Mouse (Mus musculus) MEL (cell line): ENCODE data around the gene Tmem145. TPM values are rescaled to one million over a fixed set of nuclear protein-coding genes. Genes with fewer than 3 reads are reported as not detected.

Experiments
- DNase-seq: peaks from one replicate; pipeline ENCODE4 v3.0.0; 2011; ENCODE audit warnings: low read depth, low spot score
- H3K27ac ChIP-seq: 2 replicates; pipeline ENCODE4 v1.5.1; 2012; ENCODE audit warnings: low read depth, mild to moderate bottlenecking, control low read depth, low read length, moderate library complexity; ENCODE audit not compliant: control insufficient read depth
- H3K27me3 ChIP-seq, 2 experiments: fragments of 150-350 bp in 1 of 2; sonication (generic) in 1 of 2; 2 replicates each; pipeline ENCODE4 v1.6.1; 2012; ENCODE audit warnings: low read length in 2 of 2, mild to moderate bottlenecking in 2 of 2, improper control_type of control experiment in 1 of 2, moderate library complexity in 1 of 2; ENCODE audit not compliant: insufficient read depth in 2 of 2, control insufficient read depth in 1 of 2
- H3K36me3 ChIP-seq, 2 experiments: 2 replicates each; pipeline ENCODE4 v1.6.1; 2012 to 2014; ENCODE audit warnings: low read length in 2 of 2, improper control_type of control experiment in 1 of 2, inconsistent platforms in 1 of 2, mild to moderate bottlenecking in 1 of 2; ENCODE audit not compliant: insufficient read depth in 2 of 2, control insufficient read depth in 1 of 2
- H3K4me1 ChIP-seq, 2 experiments: fragments of 150-350 bp in 1 of 2; sonication (generic) in 1 of 2; 2 replicates each; pipeline ENCODE4 v1.6.1; 2012; ENCODE audit warnings: low read length in 2 of 2, improper control_type of control experiment in 1 of 2, mild to moderate bottlenecking in 1 of 2; ENCODE audit not compliant: insufficient read depth in 2 of 2, control insufficient read depth in 1 of 2
- H3K4me3 ChIP-seq, 2 experiments: fragments of 150-350 bp in 1 of 2; sonication (generic) in 1 of 2; 2 replicates each; pipeline ENCODE4 v1.5.1; 2012; ENCODE audit warnings: low read depth in 2 of 2, low read length in 2 of 2, mild to moderate bottlenecking in 2 of 2, moderate library complexity in 2 of 2, control low read depth in 1 of 2, improper control_type of control experiment in 1 of 2; ENCODE audit not compliant: control insufficient read depth in 1 of 2, insufficient read depth in 1 of 2
- H3K79me2 ChIP-seq: 2 replicates; pipeline ENCODE4 v1.6.1; 2012; ENCODE audit warnings: mild to moderate bottlenecking, low read length, moderate library complexity; ENCODE audit not compliant: control insufficient read depth, poor library complexity, insufficient read depth
- H3K9ac ChIP-seq: 2 replicates; pipeline ENCODE4 v1.6.1; 2012; ENCODE audit warnings: low read depth, mild to moderate bottlenecking, control low read depth, low read length, moderate library complexity; ENCODE audit not compliant: control insufficient read depth, poor library complexity, severe bottlenecking
- H3K9me3 ChIP-seq: fragments of 150-350 bp; sonication (generic); replicated peaks from 2 replicates; pipeline ENCODE4 v1.6.1; 2012; ENCODE audit warnings: mild to moderate bottlenecking, low read length, improper control_type of control experiment, moderate library complexity; ENCODE audit not compliant: insufficient read depth
- BHLHE40 ChIP-seq: IDR thresholded peaks from 2 replicates; pipeline ENCODE4 v1.6.1; 2012; ENCODE audit warnings: low read depth, mild to moderate bottlenecking, inconsistent platforms, low read length, improper control_type of control experiment, borderline replicate concordance
- EP300 ChIP-seq, 2 experiments: IDR thresholded peaks; 2 replicates each; pipeline ENCODE4 v1.6.1; 2011; ENCODE audit warnings: improper control_type of control experiment in 2 of 2, low read length in 2 of 2, low read depth in 1 of 2, mild to moderate bottlenecking in 1 of 2
- ETS1 ChIP-seq: IDR thresholded peaks from 2 replicates; pipeline ENCODE4 v1.6.1; 2012; ENCODE audit warnings: low read depth, mild to moderate bottlenecking, inconsistent platforms, low read length, improper control_type of control experiment, moderate library complexity
- HCFC1 ChIP-seq: IDR thresholded peaks from 2 replicates; pipeline ENCODE4 v1.6.1; 2012; ENCODE audit warnings: low read depth, mild to moderate bottlenecking, inconsistent platforms, low read length, improper control_type of control experiment, moderate library complexity
- JUND ChIP-seq: IDR thresholded peaks from 2 replicates; pipeline ENCODE4 v1.6.1; 2011; ENCODE audit warnings: low read depth, mild to moderate bottlenecking, improper control_type of control experiment, low read length
- MAX ChIP-seq: IDR thresholded peaks from 2 replicates; pipeline ENCODE4 v1.6.1; 2011; ENCODE audit warnings: low read length, improper control_type of control experiment
- MAZ ChIP-seq: IDR thresholded peaks from 2 replicates; pipeline ENCODE4 v1.6.1; 2012; ENCODE audit warnings: low read depth, mild to moderate bottlenecking, inconsistent platforms, low read length, improper control_type of control experiment
- MEF2A ChIP-seq: IDR thresholded peaks from 2 replicates; pipeline ENCODE4 v1.6.1; 2014; ENCODE audit warnings: low read depth, mild to moderate bottlenecking, inconsistent platforms, low read length, improper control_type of control experiment; ENCODE audit not compliant: poor library complexity, insufficient replicate concordance, severe bottlenecking; ENCODE audit errors: extremely low read depth
- MXI1 ChIP-seq: IDR thresholded peaks from 2 replicates; pipeline ENCODE4 v1.6.1; 2011; ENCODE audit warnings: mild to moderate bottlenecking, low read depth, low read length, improper control_type of control experiment
- MYB ChIP-seq: IDR thresholded peaks from 2 replicates; pipeline ENCODE4 v1.6.1; 2011; ENCODE audit warnings: mild to moderate bottlenecking, low read depth, low read length, improper control_type of control experiment
- MYC ChIP-seq: IDR thresholded peaks from 2 replicates; pipeline ENCODE4 v1.6.1; 2011; ENCODE audit warnings: low read depth, mild to moderate bottlenecking, low read length, improper control_type of control experiment, moderate library complexity
- NELFE ChIP-seq: IDR thresholded peaks from 2 replicates; pipeline ENCODE4 v1.6.1; 2011; ENCODE audit warnings: low read depth, low read length, improper control_type of control experiment
- POLR2A ChIP-seq, 2 experiments: IDR thresholded peaks; 2 replicates each; pipeline ENCODE4 v1.6.1; 2011 to 2012; ENCODE audit warnings: low read length in 2 of 2, mild to moderate bottlenecking in 2 of 2, control low read depth in 1 of 2, improper control_type of control experiment in 1 of 2, low read depth in 1 of 2, moderate library complexity in 1 of 2; ENCODE audit not compliant: control insufficient read depth in 1 of 2, insufficient read depth in 1 of 2, poor library complexity in 1 of 2
- RCOR1 ChIP-seq: IDR thresholded peaks from 2 replicates; pipeline ENCODE4 v1.6.1; 2012; ENCODE audit warnings: low read depth, mild to moderate bottlenecking, inconsistent platforms, low read length, improper control_type of control experiment
- SIN3A ChIP-seq: IDR thresholded peaks from 2 replicates; pipeline ENCODE4 v1.6.1; 2012; ENCODE audit warnings: low read length, improper control_type of control experiment, inconsistent platforms
- TAL1 ChIP-seq: IDR thresholded peaks from 2 replicates; pipeline ENCODE4 v1.6.1; 2012; ENCODE audit warnings: mild to moderate bottlenecking, inconsistent platforms, low read length, moderate library complexity, mixed read lengths
- TBP ChIP-seq: IDR thresholded peaks from 2 replicates; pipeline ENCODE4 v1.8.0; 2011; ENCODE audit warnings: low read depth, low read length, improper control_type of control experiment
- TCF12 ChIP-seq: IDR thresholded peaks from 2 replicates; pipeline ENCODE4 v1.6.1; 2014; ENCODE audit warnings: low read depth, mild to moderate bottlenecking, inconsistent platforms, low read length, improper control_type of control experiment, moderate library complexity
- UBTF ChIP-seq: IDR thresholded peaks from 2 replicates; pipeline ENCODE4 v1.6.1; 2012; ENCODE audit warnings: low read depth, mild to moderate bottlenecking, inconsistent platforms, low read length, improper control_type of control experiment, moderate library complexity, borderline replicate concordance; ENCODE audit not compliant: insufficient read depth
- ZC3H11A ChIP-seq: IDR thresholded peaks from 2 replicates; pipeline ENCODE4 v1.6.1; 2012; ENCODE audit warnings: low read depth, mild to moderate bottlenecking, inconsistent platforms, low read length, improper control_type of control experiment
- ZNF384 ChIP-seq: IDR thresholded peaks from 2 replicates; pipeline ENCODE4 v1.6.1; 2012; ENCODE audit warnings: low read depth, mild to moderate bottlenecking, inconsistent platforms, low read length, improper control_type of control experiment
- polyA plus RNA-seq, 2 experiments: library from polyadenylated mRNA; stranded (reverse) in 1 of 2; unstranded in 1 of 2; fragments of >175 nt in 1 of 2; fragments of >200 nt in 1 of 2; gene quantifications; 2 replicates each; pipeline versions ENCODE4 v1.2.1 to v1.2.4; 2012; ENCODE audit warnings: low replicate concordance in 2 of 2, low read depth in 1 of 2; ENCODE audit not compliant: insufficient read length in 2 of 2, insufficient read depth in 1 of 2, missing spikeins in 1 of 2
- total RNA-seq: library from RNA; depleted of rRNA; stranded (reverse); fragments of 300-350 nt; gene quantifications from 2 replicates; pipeline ENCODE4 v1.2.3, GENCODE M21; 2012

The Tmem145 gene
- total and polyA plus RNA-seq, 3 experiments: not detected

DNA sequence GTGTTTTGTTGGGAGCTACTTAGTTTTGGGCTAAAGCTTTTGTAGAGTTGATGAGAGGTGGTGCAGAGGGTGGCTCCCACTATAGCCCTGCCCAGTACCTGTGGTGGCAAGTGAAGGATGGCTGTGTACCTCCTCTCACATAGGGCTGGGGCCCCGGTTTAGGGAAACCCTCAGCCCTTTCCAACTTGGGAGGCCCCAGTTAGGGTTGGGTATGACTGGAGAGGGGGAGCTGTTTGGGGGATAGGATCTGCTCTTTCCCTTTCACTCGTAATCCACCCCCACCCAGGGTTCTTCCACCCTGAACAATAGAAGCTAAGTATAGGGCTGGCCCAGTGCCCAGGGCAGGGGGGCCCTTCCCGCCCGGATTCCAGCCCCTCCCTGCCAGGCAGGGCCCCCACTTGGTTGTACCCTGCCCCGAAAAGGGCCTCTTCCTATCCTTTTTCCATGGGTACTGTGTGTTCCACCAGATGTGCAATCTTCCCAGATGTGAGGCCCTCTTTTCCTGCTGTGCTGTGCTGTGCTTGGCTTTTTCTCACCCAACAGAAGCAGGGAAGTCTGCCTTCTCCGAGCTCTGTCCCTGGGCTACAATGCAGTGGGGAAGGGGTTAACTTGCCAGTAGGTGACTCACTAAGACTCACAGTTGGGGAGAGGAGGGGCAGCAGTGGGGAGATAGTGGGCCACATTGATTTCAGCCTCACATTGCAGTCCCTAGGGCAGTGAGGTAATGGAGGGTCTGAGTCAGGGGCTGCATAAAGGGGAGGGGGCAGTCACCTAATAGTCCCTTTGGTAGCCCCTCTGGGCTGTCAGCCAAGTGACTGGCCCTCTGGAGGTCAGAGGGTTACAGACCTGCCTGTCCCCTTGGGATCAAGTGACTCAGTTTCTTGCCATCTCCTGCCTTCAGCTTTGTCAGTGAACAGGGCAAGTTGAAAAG lies 25.8 kb upstream of the Tmem145 start:
- Histone ChIP-seq H3K4me3 (peak overlapping the region; percentile 42 to 44), H3K79me2 (peaks cover 35% of the 10 kb centered on the region), H3K36me3 (peaks cover 0 to 47% of the 10 kb centered on the region in 2 experiments; a peak in 3 of 4 replicates), H3K27ac (peak overlapping the region; percentile 94), H3K4me1 (peaks cover 26 to 50% of the 10 kb centered on the region in 2 experiments), H3K9ac (peak overlapping the region; percentile 66), H3K9me3 (no peaks in the 10 kb centered on the region), H3K27me3 (no peaks in the 10 kb centered on the region)
- DNase-seq: peak; percentile 92
- TF ChIP-seq TAL1 (peak; percentile 41), MYB (0 out of 2 replicates have a peak, but pooled peaks have one; percentile 75), BHLHE40 (no peak), ETS1 (peak; percentile 85), NELFE (peak; percentile 76), EP300 (IDR thresholded peaks at IDR 0.05; ENCODE audit: low read depth in 1 of 2, low read length in 2 of 2) (peak; percentile 76 to 81), ZC3H11A (no peak), JUND (peak; percentile 94), UBTF (no peak), MAX (peak; percentile 73), TBP (peak; percentile 46), HCFC1 (peak; percentile 69), ZNF384 (no peak), MEF2A (peak; percentile 54; the same call in 1 of the 2 replicates), MYC (peak; percentile 62; the same call in 1 of the 2 replicates), TCF12 (peak; percentile 50; the same call in 1 of the 2 replicates), POLR2A (IDR thresholded peaks at IDR 0.05; ENCODE audit: control insufficient read depth in 1 of 2, insufficient read depth in 1 of 2, low read depth in 1 of 2, low read length in 2 of 2, poor library complexity in 1 of 2) (peak; percentile 47 to 63; a peak in 2 of 4 replicates), MXI1 (no peak; the same call in 1 of the 2 replicates), MAZ (peak; percentile 96), RCOR1 (peak; percentile 73), SIN3A (peak; percentile 90)
